Mouse (Mus musculus) B cell, adult 2 months (primary cell): ENCODE measurements around the gene Hspa4.
"Not testable (repeated sequence)": the region's sequence is repeated elsewhere in the genome, so short reads cannot be mapped to it uniquely, and the experiment has no call there.

Experiments used
- DNase-seq, 2 experiments: peaks; one replicate each; pipeline ENCODE4 v3.0.0; 2022

The Hspa4 gene

DNA sequence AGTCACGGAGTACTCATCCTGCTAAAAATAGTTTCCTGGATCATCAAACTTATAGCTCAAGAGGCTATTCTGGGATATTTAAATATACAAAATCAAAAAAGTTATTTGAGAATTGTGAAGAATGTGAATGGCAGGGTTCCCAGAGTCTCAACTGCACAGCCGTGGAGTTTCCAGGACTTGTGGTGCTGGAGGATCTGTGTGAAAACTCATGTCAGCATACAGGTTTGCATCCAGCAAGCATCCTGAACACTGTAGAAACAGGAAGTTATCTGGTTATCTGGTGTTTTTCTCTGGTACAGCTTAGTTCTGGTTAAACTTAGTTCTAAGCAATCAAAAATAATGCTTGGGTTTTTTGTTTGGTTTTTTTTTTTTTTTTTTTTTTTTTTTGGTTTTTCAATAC is 6.7 kb upstream of the Hspa4 start:
- no peak for DNase-seq

DNA sequence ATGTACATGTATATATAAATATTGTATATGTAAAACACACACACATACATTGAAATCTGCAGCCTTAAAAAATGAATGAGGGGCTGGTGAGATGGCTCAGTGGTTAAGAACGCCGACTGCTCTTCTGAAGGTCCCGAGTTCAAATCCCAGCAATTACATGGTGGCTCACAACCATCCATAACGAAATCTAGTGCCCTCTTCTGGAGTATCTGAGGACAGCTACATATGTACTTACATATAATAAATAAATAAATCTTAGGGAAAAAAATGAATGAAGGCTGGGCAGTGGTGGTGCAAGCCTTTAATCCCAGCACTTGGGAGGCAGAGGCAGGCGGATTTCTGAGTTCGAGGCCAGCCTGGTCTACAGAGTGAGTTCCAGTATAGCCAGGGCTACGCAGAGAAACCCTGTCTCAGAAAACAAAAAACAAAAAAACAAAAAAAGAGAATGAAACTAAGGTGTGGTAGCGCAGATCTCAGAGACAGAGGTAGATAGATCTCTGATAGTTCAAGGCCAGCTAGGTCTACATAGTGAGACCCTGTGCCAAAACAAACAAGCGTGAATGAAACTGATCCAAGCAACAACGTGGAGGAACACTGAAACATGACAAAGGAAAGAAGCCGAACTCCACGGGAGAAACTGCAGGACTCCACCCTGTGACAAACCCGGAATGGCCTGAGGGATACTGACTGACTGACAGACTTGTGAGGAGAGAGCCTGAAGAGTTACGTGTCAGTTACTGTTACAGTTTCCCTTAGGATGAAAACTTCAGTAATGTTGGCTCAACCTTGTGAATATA is 4.0 kb upstream of the Hspa4 start:
- no peak for DNase-seq

DNA sequence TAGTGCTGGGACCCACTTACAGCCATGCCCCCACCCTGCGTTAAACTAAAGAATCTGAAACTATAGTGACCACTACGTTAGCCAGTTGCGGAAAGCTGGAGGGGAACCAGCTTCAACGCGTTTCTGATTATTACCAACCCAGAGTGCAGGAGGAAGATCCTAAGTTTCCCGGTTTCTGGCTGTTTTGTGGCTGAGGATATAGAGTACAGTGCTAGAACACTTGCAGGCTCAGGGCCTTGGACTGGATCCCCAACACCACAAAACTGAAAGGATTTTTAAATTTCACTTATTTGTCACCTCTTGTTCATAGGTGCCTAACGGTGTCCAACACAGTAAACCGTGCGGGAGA is 884 bp upstream of the Hspa4 start:
- no peak for DNase-seq

DNA sequence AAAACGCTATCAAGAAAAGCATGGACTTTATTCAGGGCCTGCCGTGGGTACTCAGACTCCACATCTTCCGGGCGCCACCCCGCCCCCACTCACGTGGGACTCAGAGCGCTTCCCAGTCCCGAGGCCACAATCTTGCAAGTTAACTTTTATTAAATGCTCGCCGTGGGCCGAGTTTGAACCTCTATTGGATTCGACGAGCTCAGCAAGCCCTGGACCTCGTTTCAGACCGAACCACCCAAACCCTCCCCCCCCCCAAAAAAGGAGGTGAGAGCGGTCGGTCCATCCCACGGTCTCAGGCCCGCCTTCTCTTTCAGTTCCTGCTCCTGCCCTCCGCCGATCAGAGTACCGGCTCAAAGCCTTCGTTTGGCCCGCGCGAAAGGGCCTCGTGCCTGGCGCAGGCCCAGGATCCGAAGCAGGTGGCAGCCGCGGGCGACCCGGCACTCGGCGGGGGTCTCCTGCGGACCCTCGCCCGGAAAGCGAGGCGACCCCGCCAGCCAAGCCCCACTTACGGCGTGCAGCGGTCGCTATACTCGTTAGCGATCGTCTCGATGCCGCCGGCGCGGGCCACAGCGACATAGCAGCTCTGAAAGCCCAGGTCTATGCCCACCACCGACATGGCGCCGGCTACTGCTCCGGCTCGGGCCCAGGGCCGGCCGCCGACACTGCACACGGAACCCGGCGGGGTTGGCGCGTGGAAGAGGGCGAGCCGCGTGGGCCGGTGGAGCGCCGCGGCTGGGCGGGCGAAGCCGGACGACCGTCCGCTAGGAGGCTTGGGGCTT is 517 bp downstream of the Hspa4 start:
- peak; percentile 75 to 76 for DNase-seq

DNA sequence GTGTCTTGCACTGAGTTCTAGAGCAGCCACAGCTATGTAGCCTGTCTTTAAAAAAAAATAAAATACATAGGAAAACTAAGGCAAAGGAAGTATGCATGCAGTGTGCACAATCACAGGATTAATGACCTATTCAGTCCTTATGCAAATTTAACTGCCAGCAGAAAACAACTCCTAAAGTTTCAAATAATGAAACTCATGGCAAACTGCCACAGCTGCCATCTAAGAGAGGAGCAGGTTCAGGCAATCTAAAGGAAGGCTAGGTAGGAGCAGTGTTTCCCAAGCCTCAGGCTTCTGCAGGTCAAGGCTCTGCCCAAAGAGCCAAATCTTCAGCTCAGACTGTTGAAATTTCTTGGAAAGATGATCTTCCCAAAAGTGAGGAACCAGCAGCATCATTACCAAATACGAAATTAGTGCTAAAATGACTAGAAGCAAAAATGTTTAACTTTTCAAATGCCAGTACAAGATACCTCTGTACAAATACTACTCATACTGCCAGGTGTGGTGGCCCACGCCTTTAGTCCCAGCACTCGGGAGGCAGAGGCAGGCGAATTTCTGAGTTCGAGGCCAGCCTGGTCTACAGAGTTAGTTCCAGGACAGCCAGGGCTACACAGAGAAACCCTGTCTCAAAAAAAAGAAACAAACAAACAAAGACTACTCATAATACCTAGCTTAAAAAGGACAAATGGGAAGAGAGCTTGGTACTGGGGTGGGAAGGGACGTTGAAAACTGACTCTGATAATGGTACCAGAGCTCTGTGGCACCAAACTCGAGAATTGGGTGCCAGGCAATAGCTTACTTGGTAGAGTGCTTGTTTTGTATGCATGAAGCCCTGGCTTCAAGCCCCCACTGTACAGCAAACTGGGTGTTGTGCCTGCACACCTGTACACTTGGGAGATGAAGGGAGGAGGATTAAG is 2.1 kb downstream of the Hspa4 start:
- DNase-seq = no peak

DNA sequence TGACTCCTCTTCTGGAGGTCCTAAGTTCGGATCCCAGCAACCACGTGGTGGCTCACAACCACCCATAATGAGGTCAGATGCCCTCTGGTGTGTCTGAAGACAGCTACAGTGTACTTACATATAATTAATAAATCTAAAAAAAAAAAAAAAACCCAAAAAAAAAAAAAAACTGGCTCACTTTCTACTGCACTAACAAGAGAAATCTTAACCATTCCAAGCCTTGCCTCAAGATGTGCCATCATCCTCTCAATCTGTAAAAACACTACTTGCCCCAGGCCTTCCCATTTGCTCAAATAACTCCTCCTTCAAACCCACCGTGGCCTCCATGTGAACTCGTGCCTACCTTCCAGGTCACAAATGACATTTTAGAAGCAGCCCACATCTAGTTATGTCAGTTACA is 3.4 kb downstream of the Hspa4 start:
- no peak for DNase-seq

GRCm38 (mm10) chr11:53294441-53294840 is 5.8 kb downstream of the Hspa4 start:
- DNase-seq = no peak

- no peak for DNase-seq
These were observed 9.4 kb downstream of the Hspa4 start for GRCm38 (mm10) chr11:53290871-53291270.

GRCm38 (mm10) chr11:53290187-53290586 is 10.1 kb downstream of the Hspa4 start:
- not testable (repeated sequence) for DNase-seq

DNA sequence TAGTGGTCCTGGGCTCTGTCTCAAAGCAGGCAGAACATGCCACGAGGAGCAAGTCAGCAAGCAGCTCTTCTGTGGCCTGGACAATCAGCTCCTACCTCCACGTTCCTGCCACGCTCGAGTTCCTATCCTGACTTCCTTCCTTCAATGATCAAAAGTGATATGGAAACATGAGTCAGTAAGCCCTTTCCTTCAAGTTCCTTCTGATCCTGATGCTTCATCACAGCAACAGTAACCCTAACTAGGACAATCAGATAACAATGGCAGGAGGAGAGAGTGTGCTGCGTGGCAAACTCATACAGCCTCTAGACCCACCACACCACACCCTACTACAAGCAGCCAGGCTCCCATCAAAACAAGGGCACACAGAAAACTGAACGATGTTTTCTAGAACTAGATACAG is 14.4 kb downstream of the Hspa4 start:
- no peak for DNase-seq

- DNase-seq = no peak
These were observed 21.8 kb downstream of the Hspa4 start for GRCm38 (mm10) chr11:53278411-53278810.

- DNase-seq = no peak
These were observed 24.9 kb downstream of the Hspa4 start for GRCm38 (mm10) chr11:53275358-53275757.

GRCm38 (mm10) chr11:53273313-53273712 is 26.9 kb downstream of the Hspa4 start:
- no peak for DNase-seq

- no peak for DNase-seq
These were observed 30.7 kb downstream of the Hspa4 start for GRCm38 (mm10) chr11:53269596-53269995.

DNA sequence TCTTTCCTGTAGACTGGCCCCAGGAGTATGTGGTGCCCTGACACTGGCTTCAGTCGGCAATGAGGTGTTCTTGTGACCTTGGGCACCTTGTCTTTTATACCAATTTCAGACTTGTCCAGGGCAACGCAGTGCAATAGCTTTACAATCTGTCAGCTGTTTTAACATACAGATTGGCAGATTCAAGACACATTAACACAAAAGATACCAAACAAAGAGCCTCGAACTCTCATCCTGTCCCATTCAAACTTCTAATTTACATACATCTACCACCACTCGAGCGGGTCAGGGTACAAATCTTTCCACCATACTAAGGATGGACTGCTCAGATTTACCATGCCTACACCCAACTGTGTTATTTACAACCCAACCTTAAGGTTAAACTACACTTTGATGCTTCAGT is 39.7 kb downstream of the Hspa4 start:
- no peak for DNase-seq

DNA sequence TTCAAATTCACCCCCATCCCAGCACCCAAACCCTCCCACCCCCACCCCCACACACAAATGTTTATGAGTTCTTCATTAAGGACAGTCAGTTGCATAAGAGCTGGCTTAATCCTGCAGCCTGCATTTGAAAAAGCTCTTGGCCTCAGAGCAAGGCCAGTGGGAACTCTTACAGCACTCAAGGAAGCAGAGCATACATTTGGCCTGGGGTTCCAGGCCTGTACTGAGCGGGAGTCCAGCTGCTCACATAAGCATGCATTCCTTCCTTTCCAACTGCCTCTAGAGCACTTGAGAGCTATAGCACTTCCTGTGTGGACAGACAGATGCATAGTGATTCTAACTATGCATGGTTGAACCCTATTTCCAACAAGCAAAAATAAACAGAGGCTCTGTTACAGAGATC is 40.2 kb downstream of the Hspa4 start:
- DNase-seq = no peak

GRCm38 (mm10) chr11:53259047-53259632 is 41.1 kb downstream of the Hspa4 start:
- no peak for DNase-seq

- DNase-seq = no peak
These were observed 43.3 kb downstream of the Hspa4 start for GRCm38 (mm10) chr11:53256914-53257313.

DNA sequence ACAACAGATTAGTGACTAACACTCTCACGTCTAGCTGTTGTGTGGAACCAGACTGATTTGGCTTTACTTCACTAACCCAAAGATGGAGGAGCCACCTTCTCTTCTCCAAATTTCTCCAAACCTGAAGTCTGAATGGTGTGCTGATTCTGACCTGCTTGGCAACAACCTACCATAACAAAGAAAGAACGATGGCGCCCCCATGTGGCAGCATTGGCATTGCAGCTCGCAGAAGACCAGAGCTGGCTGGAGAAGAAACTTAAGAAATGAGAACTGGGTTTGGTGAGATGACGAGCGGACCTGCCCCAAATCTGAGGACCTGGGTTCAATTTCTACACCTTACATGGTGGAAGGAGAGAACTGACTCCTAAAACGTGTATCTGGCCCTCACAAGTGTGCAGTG is 45.3 kb downstream of the Hspa4 start:
- DNase-seq = peak; percentile 86 to 88

- peak; percentile 53 to 57 for DNase-seq
These were observed 45.8 kb downstream of the Hspa4 start for GRCm38 (mm10) chr11:53254428-53254827.

GRCm38 (mm10) chr11:53252186-53253119 is 47.8 kb downstream of the Hspa4 start:
- DNase-seq = no peak

- no peak for DNase-seq
These were observed 49.5 kb downstream of the Hspa4 start for GRCm38 (mm10) chr11:53250796-53251195.
